Mouse (Mus musculus) kidney, postnatal 14 days (tissue): Measurements from ENCODE around the gene Aebp2.
A peak's percentile ranks its signal among the peaks of the same experiment; 100 is the strongest.

Experiments used
- DNase-seq: peaks from one replicate; pipeline ENCODE4 v3.0.0; 2022; ENCODE audit warnings: mixed read lengths

Gene Aebp2

GRCm38 (mm10) chr6:140608666-140609065 is 13.8 kb upstream of the Aebp2 start:
- no peak for DNase-seq

- DNase-seq: no peak
These were observed 12.9 kb upstream of the Aebp2 start for GRCm38 (mm10) chr6:140609533-140609932.

- no peak for DNase-seq
These were observed 12.3 kb upstream of the Aebp2 start for GRCm38 (mm10) chr6:140610117-140610516.

DNA sequence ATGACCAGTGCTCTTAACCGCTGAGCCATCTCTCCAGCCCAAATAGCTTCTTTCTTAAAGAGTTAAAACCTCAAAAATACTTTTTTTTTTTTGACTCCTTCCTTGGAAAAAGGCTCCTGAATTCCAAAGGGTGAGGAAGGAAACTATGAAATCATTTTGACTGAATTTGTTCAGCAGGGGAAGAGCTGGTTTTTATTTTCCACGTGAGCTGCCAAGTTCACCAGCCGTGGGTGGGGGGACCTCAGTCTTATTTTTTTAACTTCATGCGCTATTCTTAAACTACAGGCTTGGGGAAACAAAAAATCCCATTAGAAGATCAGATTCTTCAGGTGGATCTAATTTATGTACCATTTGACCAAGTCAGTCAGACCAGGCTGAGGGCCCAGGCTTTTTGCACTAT is 11.2 kb upstream of the Aebp2 start:
- no peak for DNase-seq

GRCm38 (mm10) chr6:140611893-140612473 is 10.5 kb upstream of the Aebp2 start:
- DNase-seq: no peak

- no peak for DNase-seq
These were observed 8.6 kb upstream of the Aebp2 start for GRCm38 (mm10) chr6:140613822-140614221.

GRCm38 (mm10) chr6:140614711-140615110 is 7.8 kb upstream of the Aebp2 start:
- DNase-seq: peak; percentile 43

DNA sequence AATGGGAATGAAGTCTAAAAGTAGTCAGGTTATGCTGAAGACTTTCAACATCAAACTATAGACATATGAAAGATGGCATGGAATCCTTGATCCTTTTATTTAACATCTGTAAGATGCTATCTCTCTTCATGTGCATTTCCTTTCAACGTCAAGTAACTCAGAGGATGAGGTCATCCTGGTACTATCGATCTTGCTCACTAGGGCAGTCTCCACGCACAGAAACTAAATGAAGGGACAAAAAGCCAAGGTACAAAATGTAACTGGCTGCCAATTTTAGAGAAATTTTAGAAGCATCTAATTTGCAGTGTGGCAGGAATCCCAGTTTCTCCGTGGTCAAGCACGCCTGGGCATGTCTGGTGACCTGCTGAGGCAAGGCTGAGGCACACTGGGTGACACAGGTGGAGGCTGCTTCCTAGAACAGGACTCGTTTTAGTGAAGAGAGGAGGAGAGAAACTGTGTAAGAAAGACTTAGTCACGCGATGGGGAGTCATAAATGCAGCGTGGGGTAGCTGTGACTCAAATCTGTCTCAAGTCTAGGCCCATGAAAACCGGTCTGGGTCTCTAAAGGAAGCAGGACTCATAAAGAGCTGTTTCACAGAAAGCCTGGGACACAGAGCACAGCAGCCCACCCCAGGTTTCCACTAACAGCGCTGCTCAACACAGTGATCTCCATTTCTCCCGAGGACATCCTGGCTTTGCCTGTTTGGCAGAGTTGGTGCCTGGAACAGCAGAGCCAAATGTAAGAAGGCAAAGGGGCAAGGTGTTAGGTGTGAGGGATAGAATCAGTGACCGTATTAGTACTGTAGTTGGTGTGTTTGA is 1.7 kb upstream of the Aebp2 start:
- DNase-seq: no peak

- DNase-seq: no peak
These were observed 841 bp upstream of the Aebp2 start for GRCm38 (mm10) chr6:140621622-140622021.

GRCm38 (mm10) chr6:140623226-140624095 is 998 bp downstream of the Aebp2 start:
- peak; percentile 97 for DNase-seq

DNA sequence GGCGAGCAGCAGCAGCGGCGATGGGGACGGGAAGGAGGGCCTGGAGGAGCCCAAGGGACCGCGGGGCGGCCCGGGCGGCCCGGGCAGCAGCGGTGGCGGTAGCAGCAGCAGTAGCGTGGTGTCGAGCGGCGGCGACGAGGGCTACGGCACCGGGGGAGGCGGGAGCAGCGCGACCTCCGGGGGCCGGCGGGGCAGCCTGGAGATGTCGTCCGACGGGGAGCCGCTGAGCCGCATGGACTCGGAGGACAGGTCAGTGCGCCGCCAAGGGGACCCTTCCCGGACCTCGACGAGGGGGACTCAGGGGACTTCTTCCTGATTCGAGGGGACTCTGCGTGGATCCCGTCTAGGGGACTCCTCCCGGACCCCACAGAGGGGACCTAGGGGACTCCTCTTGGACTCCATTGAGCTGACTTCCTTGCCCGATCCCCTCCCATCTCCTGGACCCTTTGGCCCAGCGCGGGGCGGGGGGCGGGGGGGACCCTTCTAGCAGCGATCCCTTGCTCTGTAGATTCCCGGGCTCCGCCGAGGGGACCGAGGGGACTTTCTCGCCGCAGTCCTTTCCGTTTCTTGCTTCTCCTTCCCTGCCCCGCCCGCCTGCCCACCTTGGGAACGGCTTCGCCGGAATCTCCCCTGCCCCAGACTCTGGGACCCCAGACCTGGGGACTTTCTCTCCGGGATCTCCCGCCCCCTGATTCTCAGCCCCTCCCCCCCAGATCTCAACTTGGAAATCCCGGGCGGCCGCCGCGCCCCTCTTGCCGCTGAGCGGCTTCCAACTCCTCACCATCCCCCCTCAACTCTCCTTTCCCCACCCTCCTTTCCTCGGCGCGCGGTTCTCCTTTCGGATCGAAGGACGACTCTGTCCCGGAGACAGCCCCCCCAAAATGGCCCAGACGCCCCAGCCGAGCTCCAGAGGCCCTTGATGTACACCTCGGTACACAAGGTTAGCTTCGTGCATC is 1.9 kb downstream of the Aebp2 start:
- DNase-seq: peak; percentile 54

DNA sequence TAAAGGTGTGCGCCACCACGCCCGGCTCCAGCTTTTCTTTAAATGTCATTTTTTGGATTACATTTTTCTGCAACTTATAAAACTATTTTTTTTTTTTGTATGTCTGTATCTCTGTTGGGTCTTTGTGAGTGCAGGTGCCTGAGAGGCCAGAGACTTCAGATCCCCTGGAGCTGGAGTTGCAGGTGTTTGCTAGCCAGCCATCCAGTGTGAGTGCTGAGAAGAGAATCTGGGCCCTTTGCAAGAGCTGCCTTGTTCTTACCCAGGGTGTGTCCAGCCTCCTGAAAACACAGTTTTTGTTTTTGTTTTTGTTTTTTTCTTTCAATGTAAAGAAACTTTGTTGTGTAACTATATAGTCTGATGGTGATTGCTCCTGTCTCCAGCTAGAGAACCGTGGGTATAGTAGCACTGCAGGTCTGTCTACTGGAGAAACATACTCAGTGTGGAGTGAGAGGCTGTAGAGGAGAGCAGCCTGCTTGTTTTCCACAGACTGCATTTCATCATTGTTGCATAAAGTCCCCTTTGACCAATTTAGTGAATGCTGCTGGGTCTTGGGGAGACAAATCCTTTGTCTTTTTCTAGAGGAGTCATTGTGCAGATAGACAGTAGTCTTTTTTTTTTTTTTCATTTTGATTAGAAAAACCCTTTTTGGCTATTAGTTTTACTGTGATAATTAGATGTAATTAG is 6.9 kb downstream of the Aebp2 start:
- no peak for DNase-seq

GRCm38 (mm10) chr6:140630306-140630705 is 7.8 kb downstream of the Aebp2 start:
- DNase-seq: no peak

GRCm38 (mm10) chr6:140633616-140634015 is 11.2 kb downstream of the Aebp2 start:
- no peak for DNase-seq

- no peak for DNase-seq
These were observed 13.8 kb downstream of the Aebp2 start for GRCm38 (mm10) chr6:140636290-140636689.

DNA sequence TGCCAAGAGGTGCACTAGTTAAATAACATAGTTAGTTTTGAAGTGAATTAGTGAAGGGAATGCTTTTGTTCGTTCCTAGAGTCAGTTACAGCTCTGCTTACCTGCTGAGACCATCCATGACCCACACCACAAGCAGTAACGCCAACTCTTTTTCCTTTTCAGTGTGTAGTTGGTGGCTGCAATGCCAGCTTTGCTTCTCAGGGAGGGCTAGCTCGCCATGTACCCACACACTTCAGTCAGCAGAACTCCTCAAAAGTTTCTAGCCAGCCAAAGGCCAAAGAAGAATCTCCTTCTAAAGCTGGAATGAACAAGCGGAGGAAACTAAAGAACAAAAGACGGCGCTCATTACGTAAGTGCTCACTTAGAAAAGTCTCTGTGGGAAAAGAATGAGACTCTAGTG is 19.5 kb downstream of the Aebp2 start:
- no peak for DNase-seq

DNA sequence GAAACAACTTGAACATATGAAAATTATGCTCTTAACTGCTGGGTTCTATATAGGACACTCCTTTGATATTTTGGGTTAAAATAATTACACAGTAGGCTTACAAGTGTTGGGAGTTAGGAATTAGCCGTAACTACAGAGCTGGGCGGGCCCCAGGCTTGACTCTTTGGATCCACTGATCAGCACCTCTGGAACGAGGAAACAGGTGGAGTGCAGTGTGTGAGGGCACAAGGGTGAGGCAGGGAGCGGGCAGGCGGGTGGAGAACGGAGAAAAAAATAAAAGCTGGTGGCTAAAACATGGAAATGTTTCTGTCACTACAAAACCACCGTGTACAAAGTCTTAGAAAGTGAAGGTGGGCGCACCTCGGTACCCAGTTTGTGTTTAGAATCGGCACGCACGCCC is 20.2 kb downstream of the Aebp2 start:
- DNase-seq: no peak

- no peak for DNase-seq
These were observed 23.5 kb downstream of the Aebp2 start for GRCm38 (mm10) chr6:140645931-140646330.

- DNase-seq: no peak
These were observed 24.4 kb downstream of the Aebp2 start for GRCm38 (mm10) chr6:140646892-140647291.

DNA sequence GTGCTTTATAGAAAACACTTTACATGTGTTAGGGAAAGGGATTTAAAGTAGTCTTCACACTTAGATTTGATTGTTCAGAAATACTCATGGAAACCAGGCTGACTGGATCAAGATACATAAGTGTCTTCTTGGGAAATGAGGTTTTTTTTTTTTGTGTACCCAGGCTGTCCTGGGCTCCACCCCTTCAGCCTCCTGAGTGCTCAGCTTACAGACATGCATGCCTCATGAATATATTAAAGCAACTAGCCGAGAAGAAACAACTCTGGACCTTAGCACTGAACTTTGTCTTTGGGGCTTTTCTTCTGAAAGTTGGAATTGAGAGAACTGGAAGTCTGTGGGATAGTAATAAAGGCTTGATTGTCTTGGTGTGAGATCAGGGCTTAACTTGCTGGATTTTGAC is 27.3 kb downstream of the Aebp2 start:
- peak; percentile 45 for DNase-seq

GRCm38 (mm10) chr6:140651923-140652322 is 29.5 kb downstream of the Aebp2 start:
- no peak for DNase-seq

DNA sequence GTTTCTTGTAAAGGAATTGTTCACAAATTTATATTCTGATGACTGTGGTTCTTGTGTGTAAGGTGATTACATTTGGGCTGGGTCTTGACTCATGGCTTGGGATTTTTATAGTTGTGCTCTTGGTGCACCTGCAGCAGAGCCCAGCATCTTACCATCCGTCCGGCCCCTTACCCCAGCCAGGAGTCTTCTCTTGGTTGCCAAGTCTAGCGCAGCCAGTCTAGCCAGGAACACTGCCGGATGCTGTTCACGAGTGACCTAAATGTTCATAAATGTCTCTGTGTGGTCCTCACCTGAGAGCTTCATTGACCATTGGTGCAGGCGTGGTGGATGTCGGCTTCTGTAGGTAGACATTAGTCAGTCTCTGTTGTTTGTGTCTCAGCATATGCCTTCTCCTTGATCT is 33.0 kb downstream of the Aebp2 start:
- no peak for DNase-seq
